Mouse (Mus musculus) cortical plate, adult 2 months (tissue): ENCODE results near the gene Ptprg.

Source experiments
- CTCF ChIP-seq: fragments of 200-500 bp; IDR thresholded peaks from 2 replicates; pipeline ENCODE4 v1.5.1; 2011; ENCODE audit warnings: mild to moderate bottlenecking, control low read depth, low read length; ENCODE audit not compliant: insufficient read depth; ENCODE audit errors: extremely low read depth
- POLR2A ChIP-seq: fragments of 200-500 bp; IDR thresholded peaks from 2 replicates; pipeline ENCODE4 v1.6.1; 2011; ENCODE audit warnings: mild to moderate bottlenecking, low read length, control low read depth; ENCODE audit not compliant: insufficient read depth; ENCODE audit errors: extremely low read depth

DNA sequence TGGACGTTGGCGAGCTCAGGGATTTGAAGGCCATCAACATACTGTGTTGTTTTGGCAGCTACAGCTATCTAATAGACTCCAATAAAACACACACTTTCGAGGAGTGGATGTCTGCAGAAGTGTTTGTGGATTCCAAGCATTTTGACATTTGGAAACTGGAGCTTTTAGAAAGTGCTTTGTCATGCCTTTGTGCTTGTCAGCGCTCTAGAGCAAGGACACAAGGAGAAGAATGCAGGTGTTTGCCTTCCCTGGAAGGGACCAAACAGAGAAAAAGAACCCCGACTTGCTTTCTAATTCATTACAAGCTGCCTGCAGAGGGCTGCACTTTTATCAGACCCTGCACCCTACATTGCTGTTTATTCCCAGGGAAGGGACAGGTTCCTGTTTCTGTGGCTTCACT, 560.0 kb downstream of the Ptprg start:
- TF ChIP-seq CTCF: no peak
- TF ChIP-seq POLR2A: no peak
